Comparison of ENCODE assay signal across 23 mouse cellular contexts in the genomic region with DNA sequence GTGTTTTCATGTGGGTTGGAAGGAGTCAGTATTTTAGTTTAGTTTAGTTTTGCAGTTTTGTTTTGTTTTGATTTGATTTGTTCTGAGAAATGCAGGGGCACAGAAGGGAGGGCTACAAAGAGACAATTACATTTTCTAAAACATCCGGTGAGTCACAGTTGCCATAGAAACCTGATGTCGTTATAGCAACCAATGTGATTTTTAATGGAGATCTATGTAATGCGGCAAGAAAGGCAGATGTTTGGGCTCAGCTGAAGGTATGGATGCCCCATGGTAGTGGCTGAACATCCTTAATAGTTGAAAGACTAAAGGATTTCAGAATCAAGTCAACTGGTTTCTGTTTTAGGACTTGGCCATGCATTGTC. TPM values are rescaled to one million over a fixed set of nuclear protein-coding genes. Genes with fewer than 3 reads are reported as not detected.
DNase-seq lines count a peak whose midpoint lies in the region; ATAC-seq and TF ChIP-seq lines count a peak whose summit lies in the region.
"Had no signal": no experiment of that assay in that cellular context is flagged by ENCODE, and none has a peak within 500 bp of the region (broad histone marks: within the 10 kb centered on the region; RNA-seq: fewer than 3 reads in every experiment).

No protein-coding gene starts in this region.

- no peaks in the 10 kb centered on the region for H3K4me1 ChIP-seq in hindbrain, embryonic 14.5 days (replicated peaks; ENCODE audit: control insufficient read depth, insufficient read depth, low read length)
- 0 out of 2 replicates have a peak, but pooled peaks cover 2% of the 10 kb centered on the region for H3K4me1 ChIP-seq in hindbrain, embryonic 10.5 days (replicated peaks)
- H3K4me1 ChIP-seq in neural tube, embryonic 14.5 days (ENCODE audit: control insufficient read depth, insufficient read depth, low read length), result no peaks in the 10 kb centered on the region
- no peaks in the 10 kb centered on the region for H3K4me1 ChIP-seq in forebrain, postnatal 0 days (ENCODE audit: insufficient read depth)
- H3K4me1 ChIP-seq in neural tube, embryonic 15.5 days, result no peaks in the 10 kb centered on the region
- H3K4me1 ChIP-seq in heart, embryonic 12.5 days (replicated peaks), result no peaks in the 10 kb centered on the region
- H3K4me1 ChIP-seq: embryonic facial prominence, embryonic 15.5 days; intestine, embryonic 15.5 days; kidney, embryonic 15.5 days had no signal

- H3K36me3 ChIP-seq in hindbrain, embryonic 14.5 days (replicated peaks; ENCODE audit: control insufficient read depth, insufficient read depth), result no peaks in the 10 kb centered on the region
- H3K36me3 ChIP-seq in hindbrain, embryonic 10.5 days, result no peaks in the 10 kb centered on the region
- no peaks in the 10 kb centered on the region for H3K36me3 ChIP-seq in neural tube, embryonic 14.5 days (ENCODE audit: control insufficient read depth, insufficient read depth, low read length)
- no peaks in the 10 kb centered on the region for H3K36me3 ChIP-seq in forebrain, postnatal 0 days (ENCODE audit: insufficient read depth)
- H3K36me3 ChIP-seq in neural tube, embryonic 15.5 days, result no peaks in the 10 kb centered on the region
- no peaks in the 10 kb centered on the region for H3K36me3 ChIP-seq in heart, embryonic 12.5 days
- H3K36me3 ChIP-seq: embryonic facial prominence, embryonic 15.5 days; intestine, embryonic 15.5 days; kidney, embryonic 15.5 days had no signal

- H3K9me3 ChIP-seq in hindbrain, embryonic 14.5 days (ENCODE audit: control insufficient read depth, low read length), result no peaks in the 10 kb centered on the region
- H3K9me3 ChIP-seq in hindbrain, embryonic 10.5 days, result no peaks in the 10 kb centered on the region
- H3K9me3 ChIP-seq in neural tube, embryonic 14.5 days (ENCODE audit: control insufficient read depth, low read length), result no peaks in the 10 kb centered on the region
- no peaks in the 10 kb centered on the region for H3K9me3 ChIP-seq in forebrain, postnatal 0 days (ENCODE audit: low read length)
- H3K9me3 ChIP-seq in neural tube, embryonic 15.5 days (replicated peaks), result no peaks in the 10 kb centered on the region
- H3K9me3 ChIP-seq in heart, embryonic 12.5 days (replicated peaks), result no peaks in the 10 kb centered on the region
- H3K9me3 ChIP-seq: embryonic facial prominence, embryonic 15.5 days; intestine, embryonic 15.5 days; kidney, embryonic 15.5 days had no signal

- H3K4me2 ChIP-seq in hindbrain, embryonic 14.5 days (replicated peaks), result 0 out of 2 replicates have a peak overlapping the region, but pooled peaks have one; percentile 4
- H3K4me2 ChIP-seq in neural tube, embryonic 14.5 days (ENCODE audit: low read depth, low read length), result no peak overlapping the region
- no peak overlapping the region for H3K4me2 ChIP-seq in forebrain, postnatal 0 days (ENCODE audit: low read depth)
- 0 out of 2 replicates have a peak overlapping the region, but pooled peaks have one; percentile 6 for H3K4me2 ChIP-seq in neural tube, embryonic 15.5 days
- H3K4me2 ChIP-seq in heart, embryonic 12.5 days, result no peak overlapping the region
- H3K4me2 ChIP-seq: embryonic facial prominence, embryonic 15.5 days; intestine, embryonic 15.5 days; kidney, embryonic 15.5 days had no signal

- 27% methylated on average over 3 of the region's 3 CpGs for WGBS in hindbrain, embryonic 14.5 days
- 66% methylated on average over 3 of the region's 3 CpGs for WGBS in hindbrain, embryonic 10.5 days
- WGBS in neural tube, embryonic 14.5 days, result 40% methylated on average over 3 of the region's 3 CpGs
- WGBS in forebrain, postnatal 0 days, result 44% methylated on average over 3 of the region's 3 CpGs
- WGBS in neural tube, embryonic 15.5 days, result 43% methylated on average over 3 of the region's 3 CpGs
- 84% methylated on average over 3 of the region's 3 CpGs for WGBS in heart, embryonic 12.5 days

- no peak overlapping the region; the same call in 1 of the 2 replicates for H3K27ac ChIP-seq in hindbrain, embryonic 14.5 days
- no peak overlapping the region for H3K27ac ChIP-seq in hindbrain, embryonic 10.5 days
- H3K27ac ChIP-seq in neural tube, embryonic 14.5 days (ENCODE audit: low read depth, low read length), result no peak overlapping the region
- peak overlapping the region; percentile 54; the same call in 1 of the 2 replicates for H3K27ac ChIP-seq in forebrain, postnatal 0 days (ENCODE audit: low read depth, low read length)
- no peak overlapping the region for H3K27ac ChIP-seq in neural tube, embryonic 15.5 days (replicated peaks)
- H3K27ac ChIP-seq in heart, embryonic 12.5 days (ENCODE audit: poor library complexity, severe bottlenecking), result no peak overlapping the region
- H3K27ac ChIP-seq: embryonic facial prominence, embryonic 15.5 days; intestine, embryonic 15.5 days; kidney, embryonic 15.5 days had no signal

- no peak for DNase-seq in hindbrain, embryonic 14.5 days (ENCODE audit: low spot score)
- DNase-seq in hindbrain, embryonic 10.5 days (ENCODE audit: low spot score), result no peak
- DNase-seq in neural tube, embryonic 10.5 days (ENCODE audit: extremely low spot score, low spot score), result no peak
- peak; percentile 66 for DNase-seq in forebrain, postnatal 0 days
- no peak for DNase-seq in yolk sac, embryonic 10.5 days (ENCODE audit: low spot score)
- DNase-seq: cerebellum, adult 11 months; cerebellum, postnatal 14 days; embryo, embryonic 11 days; gastrocnemius, postnatal 14 days; heart, postnatal 14 days; liver, postnatal 0 days; lung, postnatal 14 days; right cerebral cortex, postnatal 25 days; thymus, postnatal 25 days had no signal

- no peak overlapping the region for H3K9ac ChIP-seq in hindbrain, embryonic 14.5 days
- no peak overlapping the region for H3K9ac ChIP-seq in neural tube, embryonic 14.5 days (replicated peaks; ENCODE audit: low read depth, low read length)
- H3K9ac ChIP-seq in forebrain, postnatal 0 days, result no peak overlapping the region
- H3K9ac ChIP-seq in neural tube, embryonic 15.5 days (replicated peaks), result no peak overlapping the region
- no peak overlapping the region for H3K9ac ChIP-seq in heart, embryonic 12.5 days
- H3K9ac ChIP-seq: embryonic facial prominence, embryonic 15.5 days; intestine, embryonic 15.5 days; kidney, embryonic 15.5 days; liver, postnatal 0 days had no signal

- ATAC-seq in hindbrain, embryonic 14.5 days (ENCODE audit: low FRiP score), result no peak
- ATAC-seq in neural tube, embryonic 14.5 days (ENCODE audit: low read depth), result peak; percentile 44; the same call in 1 of the 2 replicates
- ATAC-seq in forebrain, postnatal 0 days, result peak; percentile 91
- no peak for ATAC-seq in neural tube, embryonic 15.5 days (ENCODE audit: low FRiP score)
- ATAC-seq in heart, embryonic 12.5 days (ENCODE audit: insufficient number of reproducible peaks, low FRiP score), result no peak
- ATAC-seq: intestine, embryonic 15.5 days; liver, postnatal 0 days had no signal

- H3K27me3 ChIP-seq in hindbrain, embryonic 14.5 days (ENCODE audit: control insufficient read depth, insufficient read depth, low read length), result peaks cover 5% of the 10 kb centered on the region; the same call in 1 of the 2 replicates
- H3K27me3 ChIP-seq in hindbrain, embryonic 10.5 days (ENCODE audit: insufficient read depth, poor library complexity, severe bottlenecking), result no peaks in the 10 kb centered on the region
- H3K27me3 ChIP-seq in neural tube, embryonic 14.5 days (ENCODE audit: control insufficient read depth, insufficient read depth, low read length), result no peaks in the 10 kb centered on the region
- H3K27me3 ChIP-seq in forebrain, postnatal 0 days (ENCODE audit: insufficient read depth, low read length), result no peaks in the 10 kb centered on the region
- H3K27me3 ChIP-seq in neural tube, embryonic 15.5 days (replicated peaks), result no peaks in the 10 kb centered on the region; the same call in 1 of the 2 replicates
- no peaks in the 10 kb centered on the region for H3K27me3 ChIP-seq in heart, embryonic 12.5 days (replicated peaks)
- H3K27me3 ChIP-seq: embryonic facial prominence, embryonic 15.5 days; intestine, embryonic 15.5 days had no signal

- H3K4me3 ChIP-seq in hindbrain, embryonic 14.5 days (replicated peaks; ENCODE audit: low read length), result no peak overlapping the region
- no peak overlapping the region for H3K4me3 ChIP-seq in hindbrain, embryonic 10.5 days
- no peak overlapping the region for H3K4me3 ChIP-seq in neural tube, embryonic 14.5 days (ENCODE audit: low read depth, low read length)
- no peak overlapping the region for H3K4me3 ChIP-seq in forebrain, postnatal 0 days (ENCODE audit: low read depth, low read length)
- H3K4me3 ChIP-seq in neural tube, embryonic 15.5 days (replicated peaks), result no peak overlapping the region
- no peak overlapping the region for H3K4me3 ChIP-seq in heart, embryonic 12.5 days
- H3K4me3 ChIP-seq: embryonic facial prominence, embryonic 15.5 days; intestine, embryonic 15.5 days; kidney, embryonic 15.5 days had no signal

- TF ChIP-seq CTCF in forebrain, postnatal 0 days (IDR thresholded peaks at IDR 0.05; ENCODE audit: low read depth), result no peak

RNA-seq across cellular contexts. Expression of gene Nxf3, which starts 19.7 kb away (rescaled TPM):
- not detected in 2 replicates for polyA plus RNA-seq in hindbrain, embryonic 14.5 days (2014; fragmentation: Nextera tagmentation; extraction: Ambion mirVana)
- not detected in 2 replicates for polyA plus RNA-seq in hindbrain, embryonic 10.5 days (2016; fragmentation: Nextera tagmentation; extraction: Ambion mirVana)
- 0.08 TPM in 1 of 2 replicates, not detected in the other for polyA plus RNA-seq in neural tube, embryonic 14.5 days (2014; fragmentation: Nextera tagmentation; extraction: Ambion mirVana)
- total RNA-seq in forebrain, postnatal 0 days (2014; rRNA removed), result not detected in 2 replicates
- polyA plus RNA-seq in forebrain, postnatal 0 days (2015; fragmentation: Nextera tagmentation; extraction: Ambion mirVana), result 0.27 TPM in 1 of 2 replicates, not detected in the other
- not detected in 2 replicates for polyA plus RNA-seq in neural tube, embryonic 15.5 days (2015; fragmentation: Nextera tagmentation; extraction: Ambion mirVana)
- 0.68 and 0.78 TPM in 2 replicates for polyA plus RNA-seq in heart, embryonic 12.5 days (2016; fragmentation: Nextera tagmentation; extraction: Ambion mirVana)
- total RNA-seq: gastrocnemius, postnatal 14 days; heart, postnatal 14 days; megakaryocyte-erythroid progenitor cell, adult 5-6 weeks had no signal
- polyA plus RNA-seq: embryonic facial prominence, embryonic 15.5 days; intestine, embryonic 15.5 days; kidney, embryonic 15.5 days; neural tube, embryonic 11.5 days had no signal

RNA-seq across cellular contexts. Expression of gene Bex4, which starts 34.1 kb away (rescaled TPM):
- polyA plus RNA-seq in hindbrain, embryonic 14.5 days (2014; fragmentation: Nextera tagmentation; extraction: Ambion mirVana), result 140 TPM in 2 replicates
- 86.0 and 97.4 TPM in 2 replicates for polyA plus RNA-seq in hindbrain, embryonic 10.5 days (2016; fragmentation: Nextera tagmentation; extraction: Ambion mirVana)
- polyA plus RNA-seq in neural tube, embryonic 14.5 days (2014; fragmentation: Nextera tagmentation; extraction: Ambion mirVana), result 115 and 152 TPM in 2 replicates
- 92.9 and 120 TPM in 2 replicates for total RNA-seq in forebrain, postnatal 0 days (2014; rRNA removed)
- 204 and 211 TPM in 2 replicates for polyA plus RNA-seq in forebrain, postnatal 0 days (2015; fragmentation: Nextera tagmentation; extraction: Ambion mirVana)
- 127 and 144 TPM in 2 replicates for polyA plus RNA-seq in neural tube, embryonic 15.5 days (2015; fragmentation: Nextera tagmentation; extraction: Ambion mirVana)
- 216 and 218 TPM in 2 replicates for polyA plus RNA-seq in heart, embryonic 12.5 days (2016; fragmentation: Nextera tagmentation; extraction: Ambion mirVana)
- total RNA-seq: gastrocnemius, postnatal 14 days had no signal
- polyA plus RNA-seq: C2C12 had no signal

RNA-seq across cellular contexts. Expression of gene Bex2, which starts 36.7 kb away (rescaled TPM):
- polyA plus RNA-seq in hindbrain, embryonic 14.5 days (2014; fragmentation: Nextera tagmentation; extraction: Ambion mirVana), result 553 and 572 TPM in 2 replicates
- 275 and 315 TPM in 2 replicates for polyA plus RNA-seq in hindbrain, embryonic 10.5 days (2016; fragmentation: Nextera tagmentation; extraction: Ambion mirVana)
- polyA plus RNA-seq in neural tube, embryonic 14.5 days (2014; fragmentation: Nextera tagmentation; extraction: Ambion mirVana), result 610 and 698 TPM in 2 replicates
- total RNA-seq in forebrain, postnatal 0 days (2014; rRNA removed), result 417 and 436 TPM in 2 replicates
- 952 and 965 TPM in 2 replicates for polyA plus RNA-seq in forebrain, postnatal 0 days (2015; fragmentation: Nextera tagmentation; extraction: Ambion mirVana)
- polyA plus RNA-seq in neural tube, embryonic 15.5 days (2015; fragmentation: Nextera tagmentation; extraction: Ambion mirVana), result 664 and 773 TPM in 2 replicates
- polyA plus RNA-seq in heart, embryonic 12.5 days (2016; fragmentation: Nextera tagmentation; extraction: Ambion mirVana), result 44.0 and 50.0 TPM in 2 replicates
- total RNA-seq: megakaryocyte-erythroid progenitor cell, adult 5-6 weeks had no signal

Comparison
In these comparisons a context has a peak if more than half of its experiments do, and no peak if none do; other contexts are left out.
1. ATAC-seq: peak in neural tube, embryonic 14.5 days (single experiment) and forebrain, postnatal 0 days (single experiment); none in hindbrain, embryonic 14.5 days (single experiment), neural tube, embryonic 15.5 days (single experiment) and heart, embryonic 12.5 days (single experiment).
2. H3K4me2 ChIP-seq: peak in hindbrain, embryonic 14.5 days (single experiment) and neural tube, embryonic 15.5 days (single experiment); none in neural tube, embryonic 14.5 days (single experiment), forebrain, postnatal 0 days (single experiment) and heart, embryonic 12.5 days (single experiment).